16 mouse cellular contexts compared by ENCODE assay signal in genomic region chr1:183099686-183100085, GRCm38 (mm10).
"Had no signal": no experiment of that assay in that cellular context is flagged by ENCODE, and none has a peak within 500 bp of the region (broad histone marks: within the 10 kb centered on the region; RNA-seq: fewer than 3 reads in every experiment).

No protein-coding gene starts in this region.

- DNase-seq: retina, postnatal 1 day; right cerebral cortex, adult 18-20 months; right cerebral cortex, postnatal 14 days; right cerebral cortex, postnatal 25 days; right cerebral cortex, postnatal 4 days; spleen, adult 18-20 months; thymus, adult 18-20 months; thymus, adult 2 months; thymus, postnatal 14 days; thymus, postnatal 25 days; thymus, postnatal 36 days; thymus, postnatal 4 days had no signal

- H3K4me3 ChIP-seq: neural tube, embryonic 13.5 days; neural tube, embryonic 15.5 days; stomach, embryonic 15.5 days had no signal

- H3K9ac ChIP-seq: neural tube, embryonic 13.5 days; neural tube, embryonic 15.5 days; stomach, embryonic 15.5 days had no signal

- H3K4me1 ChIP-seq: stomach, embryonic 15.5 days had no signal

- H3K27ac ChIP-seq: neural tube, embryonic 13.5 days; neural tube, embryonic 15.5 days; stomach, embryonic 15.5 days; stomach, postnatal 0 days had no signal

- H3K27me3 ChIP-seq: neural tube, embryonic 13.5 days; neural tube, embryonic 15.5 days; stomach, embryonic 15.5 days had no signal

- H3K9me3 ChIP-seq: neural tube, embryonic 13.5 days; neural tube, embryonic 15.5 days; stomach, embryonic 15.5 days had no signal

- H3K4me2 ChIP-seq: neural tube, embryonic 13.5 days; neural tube, embryonic 15.5 days; stomach, embryonic 15.5 days had no signal
